Mouse (Mus musculus): Measurements from ENCODE around the gene AU018091. TPM values are rescaled to one million over a fixed set of nuclear protein-coding genes. Genes with fewer than 3 reads are reported as not detected.

The AU018091 gene
- polyA plus RNA-seq, 1 experiment from 2014 or later: not detected

MicroRNAs within 50 kb of the gene (microRNA counts, 519-probe panel; counts per million panel counts)
- 2,667 counts per million, percentile 12 among the panel's probes with 10 or more counts for microRNA mmu-miR-290-3p
- 114 counts per million for microRNA mmu-miR-290-5p
- microRNA mmu-miR-291a-3p: 2,400 counts per million, percentile 9 among the panel's probes with 10 or more counts
- 114 counts per million for microRNA mmu-miR-291a-5p
- microRNA mmu-miR-292-5p: 114 counts per million

Small RNA genes lying within 50 kb of the gene (microRNA-seq; reads per million reads assigned to microRNA genes)
- gene Mir290a (not detected), gene Mir290b (not detected), gene Mir291a (22.0 reads per million, percentile 34 among the genes with 10 or more reads in this experiment), gene Mir292 (not detected), gene Mir292b (not detected)

Other genes with a start within 250 kb of the AU018091 start
- gene Nlrp12, start 80.5 kb upstream of the AU018091 start, polyA plus RNA-seq (2015; fragmentation: Nextera tagmentation; extraction: Ambion mirVana): 0.08 and 0.13 TPM in 2 replicates
- 13.5 and 16.4 TPM in 2 replicates for gene Myadm, start 119.9 kb upstream of the AU018091 start, polyA plus RNA-seq (2015; fragmentation: Nextera tagmentation; extraction: Ambion mirVana)
- gene Prkcg, start 120.0 kb upstream of the AU018091 start, polyA plus RNA-seq (2015; fragmentation: Nextera tagmentation; extraction: Ambion mirVana): 0.03 and 0.52 TPM in 2 replicates
- not detected in 2 replicates for gene Cacng7, start 163.8 kb upstream of the AU018091 start, polyA plus RNA-seq (2015; fragmentation: Nextera tagmentation; extraction: Ambion mirVana)
- 0.10 TPM in 1 of 2 replicates, not detected in the other for gene Cacng8, start 221.5 kb upstream of the AU018091 start, polyA plus RNA-seq (2015; fragmentation: Nextera tagmentation; extraction: Ambion mirVana)